Mouse (Mus musculus) hindbrain, postnatal 0 days (tissue): Measurements from ENCODE around the gene Plac1. TPM values are rescaled to one million over a fixed set of nuclear protein-coding genes. Genes with fewer than 3 reads are reported as not detected.

Source experiments
- ATAC-seq: fragments of 200-750 bp; cut with Nextera tagmentation; 2 replicates; pipeline ENCODE4 v1.8.0; 2017; ENCODE audit warnings: mild to moderate bottlenecking, moderate TSS enrichment, moderate library complexity
- DNase-seq: peaks from one replicate; pipeline ENCODE4 v3.0.0-alpha.2; 2015; ENCODE audit warnings: low spot score
- H3K27ac ChIP-seq: fragments of 300-500 bp; sonication (generic); 2 replicates; pipeline ENCODE4 v1.5.1; 2014; ENCODE audit warnings: mild to moderate bottlenecking
- H3K27me3 ChIP-seq: fragments of 300-500 bp; sonication (generic); 2 replicates; pipeline ENCODE4 v1.6.1; 2014; ENCODE audit warnings: low read length, mixed read lengths; ENCODE audit not compliant: insufficient read depth
- H3K36me3 ChIP-seq: fragments of 300-500 bp; sonication (generic); 2 replicates; pipeline ENCODE4 v1.6.1; 2014; ENCODE audit warnings: low read length, mixed read lengths; ENCODE audit not compliant: insufficient read depth
- H3K4me1 ChIP-seq: fragments of 300-500 bp; sonication (generic); 2 replicates; pipeline ENCODE4 v1.6.1; 2014; ENCODE audit warnings: antibody characterized with exemption, low read length, mixed read lengths; ENCODE audit not compliant: insufficient read depth
- H3K4me2 ChIP-seq: fragments of 300-500 bp; sonication (generic); 2 replicates; pipeline ENCODE4 v1.6.1; 2014; ENCODE audit warnings: low read depth, mild to moderate bottlenecking, low read length, moderate library complexity, mixed read lengths
- H3K4me3 ChIP-seq: fragments of 300-500 bp; sonication (generic); 2 replicates; pipeline ENCODE4 v1.5.1; 2014; ENCODE audit warnings: low read length
- H3K9ac ChIP-seq: fragments of 300-500 bp; sonication (generic); replicated peaks from 2 replicates; pipeline ENCODE4 v1.6.1; 2014; ENCODE audit warnings: mild to moderate bottlenecking, low read length, moderate library complexity, mixed read lengths
- H3K9me3 ChIP-seq: fragments of 300-500 bp; sonication (generic); 2 replicates; pipeline ENCODE4 v1.6.1; 2016; ENCODE audit warnings: low read length, mixed read lengths
- CTCF ChIP-seq: IDR thresholded peaks from 2 replicates; pipeline ENCODE4 v1.5.1; 2016; ENCODE audit warnings: antibody characterized with exemption, control low read depth, low read depth
- WGBS: fragments of 180-500 bp; shearing (Covaris S2); extraction: QIAGEN DNeasy Blood & Tissue Kit; methylation state at CpG from one replicate; pipeline ENCODE4 v1.1.7; 2014; 5-methylcytosine and 5-hydroxymethylcytosine counted together
- polyA plus RNA-seq: library from polyadenylated mRNA; unstranded; fragments of >200 nt; fragmentation: Nextera tagmentation; extraction: Ambion mirVana; gene quantifications from 2 replicates; pipeline ENCODE4 v1.2.1, GENCODE M21; 2015
- total RNA-seq: library from RNA; depleted of rRNA; stranded (reverse); fragments of >200 nt; gene quantifications from 2 replicates; pipeline ENCODE4 v1.2.3, GENCODE M21; 2014

Gene Plac1
- total and polyA plus RNA-seq, 2 experiments from 2014 or later, result not detected

DNA sequence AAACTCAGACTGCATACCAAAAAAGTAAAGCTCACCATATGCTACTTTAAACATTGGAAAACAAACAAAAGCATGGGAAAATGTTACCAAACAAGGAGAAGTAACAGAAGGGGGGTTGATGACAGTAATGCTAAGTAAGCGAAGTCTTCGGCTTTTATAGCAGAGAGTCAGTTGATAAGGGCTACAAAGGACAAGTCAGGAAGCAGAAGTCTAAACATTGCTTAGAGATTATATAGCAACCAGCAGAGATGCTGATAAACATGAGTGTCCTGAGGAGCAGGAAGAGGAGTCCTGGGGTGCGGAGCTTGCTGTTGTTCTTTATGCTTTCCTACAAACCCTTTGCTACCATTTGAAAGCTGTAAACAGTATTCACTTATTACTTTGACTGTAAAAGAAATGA lies 140.6 kb downstream of the Plac1 start:
- Histone ChIP-seq H3K27ac (no peak overlapping the region), H3K9me3 (no peaks in the 10 kb centered on the region), H3K36me3 (no peaks in the 10 kb centered on the region), H3K4me2 (no peak overlapping the region), H3K9ac (no peak overlapping the region), H3K4me3 (no peak overlapping the region), H3K27me3 (no peaks in the 10 kb centered on the region), H3K4me1 (no peaks in the 10 kb centered on the region)
- 82% methylated on average over 3 of the region's 3 CpGs for WGBS
- TF ChIP-seq CTCF, result no peak
- DNase-seq, result no peak
- ATAC-seq, result no peak

DNA sequence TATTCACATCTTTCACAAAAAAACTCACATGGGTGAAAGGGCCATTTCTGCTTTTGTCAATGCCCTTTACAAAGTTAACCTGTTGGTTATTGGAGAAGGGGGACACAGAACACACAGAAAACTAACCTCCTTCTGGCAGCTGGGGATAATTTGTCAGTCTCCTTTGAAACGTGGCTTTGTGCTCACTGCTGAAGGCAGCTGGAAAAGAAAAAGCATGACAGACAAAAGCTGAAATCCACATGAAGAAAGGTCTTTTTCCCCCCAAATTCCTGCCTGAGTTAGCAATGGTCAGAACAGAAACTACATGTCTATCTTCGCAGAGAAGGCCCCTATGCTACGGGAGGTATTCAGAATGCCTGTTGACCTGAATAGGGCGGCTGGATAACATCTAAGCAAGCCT lies 141.6 kb downstream of the Plac1 start:
- no peak for ATAC-seq
- Histone ChIP-seq H3K9ac (no peak overlapping the region), H3K9me3 (no peaks in the 10 kb centered on the region), H3K4me1 (no peaks in the 10 kb centered on the region), H3K36me3 (no peaks in the 10 kb centered on the region), H3K4me3 (no peak overlapping the region), H3K4me2 (no peak overlapping the region), H3K27me3 (no peaks in the 10 kb centered on the region), H3K27ac (no peak overlapping the region)
- DNase-seq, result no peak
- no peak for TF ChIP-seq CTCF
- 63% methylated on average over 4 of the region's 4 CpGs for WGBS

DNA sequence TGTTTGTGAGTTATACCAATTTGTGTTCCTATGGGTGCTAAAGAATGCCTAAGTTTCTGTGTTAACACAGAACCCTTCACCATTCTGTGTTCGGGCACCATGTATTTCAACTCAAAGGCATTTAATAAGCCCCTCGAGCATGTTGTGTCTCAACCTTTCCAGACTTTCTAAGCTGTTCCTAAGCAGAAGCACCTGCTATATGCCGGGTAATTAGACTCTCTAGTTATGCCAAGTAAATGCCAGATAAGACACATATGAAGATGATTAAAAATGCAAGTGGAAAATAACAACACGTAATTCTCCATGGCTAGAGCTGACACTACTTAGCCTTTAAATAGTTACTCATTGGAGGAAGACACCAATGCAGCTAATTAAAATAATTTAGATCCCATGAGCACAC lies 142.1 kb downstream of the Plac1 start:
- Histone ChIP-seq H3K4me2 (no peak overlapping the region), H3K36me3 (no peaks in the 10 kb centered on the region), H3K9me3 (no peaks in the 10 kb centered on the region), H3K4me1 (no peaks in the 10 kb centered on the region), H3K9ac (no peak overlapping the region), H3K27ac (no peak overlapping the region), H3K27me3 (no peaks in the 10 kb centered on the region), H3K4me3 (no peak overlapping the region)
- 55% methylated on average over 4 of the region's 4 CpGs for WGBS
- ATAC-seq (no peak), DNase-seq (no peak)
- no peak for TF ChIP-seq CTCF

DNA sequence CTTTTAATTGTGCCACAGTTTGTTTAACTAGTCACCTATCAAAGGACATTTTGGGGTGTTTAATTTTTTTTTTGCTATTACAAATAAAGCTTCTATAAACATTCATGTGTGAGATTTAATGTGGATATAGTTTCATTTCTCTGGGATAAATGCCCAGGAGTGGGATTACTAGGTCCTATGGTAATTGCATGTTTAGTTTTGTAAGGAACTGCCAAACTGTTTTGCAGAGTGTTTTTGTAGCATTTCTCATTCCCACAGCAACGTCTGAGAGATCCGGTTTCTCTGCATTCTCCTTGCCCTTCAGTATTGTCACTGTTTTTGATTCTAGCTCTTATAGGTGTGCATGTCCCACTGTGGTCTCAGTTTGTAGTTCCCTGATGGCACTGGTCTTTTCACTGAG lies 146.5 kb downstream of the Plac1 start:
- DNase-seq, result no peak
- 62% methylated on average over 2 of the region's 2 CpGs for WGBS
- Histone ChIP-seq H3K4me3 (no peak overlapping the region), H3K9ac (no peak overlapping the region), H3K4me2 (no peak overlapping the region), H3K27me3 (no peaks in the 10 kb centered on the region), H3K4me1 (no peaks in the 10 kb centered on the region), H3K27ac (no peak overlapping the region), H3K9me3 (no peaks in the 10 kb centered on the region), H3K36me3 (no peaks in the 10 kb centered on the region)
- no peak for ATAC-seq
- TF ChIP-seq CTCF, result no peak

DNA sequence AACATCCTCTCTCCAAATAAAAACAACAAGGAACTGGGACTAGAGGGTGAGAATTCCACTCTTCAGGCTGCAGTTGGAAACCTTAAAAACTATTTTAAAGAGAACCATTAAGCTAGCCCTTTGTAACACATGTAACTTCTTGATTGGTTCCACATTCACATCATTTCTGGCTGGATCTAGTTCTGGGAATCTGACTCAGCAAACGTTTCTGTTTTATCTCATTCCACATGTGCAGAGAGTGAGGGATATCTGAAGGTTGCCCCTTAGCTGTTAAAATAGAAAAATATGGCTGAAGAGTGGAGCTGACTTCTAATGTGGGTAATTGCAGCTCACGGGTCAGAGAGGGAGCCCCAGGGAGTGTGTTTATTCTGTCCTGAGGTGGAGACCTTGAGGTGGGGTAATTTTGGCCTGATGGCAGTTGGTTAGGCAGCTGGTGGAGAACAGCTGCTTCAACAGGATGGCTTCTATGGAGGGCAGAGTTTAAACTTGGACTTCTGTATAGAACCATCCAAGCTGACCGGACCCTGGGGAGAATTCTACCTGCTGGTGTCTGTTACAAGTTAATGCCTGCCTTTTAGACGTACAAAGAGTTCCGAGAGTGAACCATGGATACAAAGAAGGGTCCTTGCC lies 151.1 kb downstream of the Plac1 start:
- H3K4me2 ChIP-seq, result no peak overlapping the region
- H3K9me3 ChIP-seq, result no peaks in the 10 kb centered on the region
- no peak overlapping the region for H3K27ac ChIP-seq
- ATAC-seq (no peak), DNase-seq (no peak)
- no peaks in the 10 kb centered on the region for H3K4me1 ChIP-seq
- no peak for TF ChIP-seq CTCF
- 69% methylated on average over 5 of the region's 5 CpGs for WGBS
- no peak overlapping the region for H3K4me3 ChIP-seq
- no peaks in the 10 kb centered on the region for H3K36me3 ChIP-seq
- no peak overlapping the region for H3K9ac ChIP-seq
- no peaks in the 10 kb centered on the region for H3K27me3 ChIP-seq

DNA sequence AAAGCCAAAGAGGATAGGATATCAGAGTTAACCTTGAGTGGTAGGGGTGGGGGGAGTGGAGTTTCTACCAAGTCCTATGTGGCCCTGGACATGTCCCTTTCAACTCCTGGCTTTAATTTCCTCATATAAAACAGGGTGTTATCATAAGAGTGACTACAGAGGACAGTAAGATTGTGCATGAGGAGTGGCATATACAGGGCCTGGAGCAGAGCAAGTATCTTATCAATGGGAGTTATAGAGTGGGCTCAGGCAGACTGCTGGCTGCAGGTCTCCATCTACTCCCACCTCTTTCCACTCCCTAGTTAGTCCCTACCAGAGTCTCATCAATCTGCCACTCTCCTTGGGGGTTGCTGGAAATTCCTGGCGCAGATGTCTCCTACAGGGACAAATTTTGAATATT lies 152.7 kb downstream of the Plac1 start:
- H3K27ac ChIP-seq, result no peak overlapping the region
- H3K27me3 ChIP-seq, result no peaks in the 10 kb centered on the region
- H3K36me3 ChIP-seq, result no peaks in the 10 kb centered on the region
- TF ChIP-seq CTCF, result no peak
- 83% methylated on average over 1 of the region's 1 CpGs for WGBS
- DNase-seq, result no peak
- H3K4me3 ChIP-seq, result no peak overlapping the region
- H3K4me1 ChIP-seq, result no peaks in the 10 kb centered on the region
- H3K4me2 ChIP-seq, result no peak overlapping the region
- no peak for ATAC-seq
- H3K9ac ChIP-seq, result no peak overlapping the region
- H3K9me3 ChIP-seq, result no peaks in the 10 kb centered on the region

DNA sequence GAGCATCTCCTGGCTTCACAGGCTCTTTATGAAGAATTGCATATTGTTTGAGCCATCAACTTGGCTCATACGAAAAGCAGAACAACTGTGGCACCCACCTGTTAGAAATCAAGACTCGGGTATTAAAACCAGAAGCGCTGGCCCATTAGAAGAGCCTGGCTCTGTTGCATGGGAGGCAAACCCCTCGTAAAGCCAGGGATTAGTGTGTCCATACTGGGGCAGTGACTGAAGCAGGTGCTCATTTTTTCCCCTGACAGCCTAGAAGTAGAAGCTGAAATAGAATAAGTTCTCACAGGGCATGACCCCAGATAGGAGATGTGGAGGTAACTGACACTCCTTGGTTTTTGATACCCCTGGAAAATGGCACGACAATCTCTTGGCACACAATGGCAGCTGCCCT lies 154.4 kb downstream of the Plac1 start:
- Histone ChIP-seq H3K9me3 (no peaks in the 10 kb centered on the region), H3K27ac (no peak overlapping the region), H3K36me3 (no peaks in the 10 kb centered on the region), H3K4me1 (no peaks in the 10 kb centered on the region), H3K4me3 (no peak overlapping the region), H3K27me3 (no peaks in the 10 kb centered on the region), H3K4me2 (no peak overlapping the region), H3K9ac (no peak overlapping the region)
- TF ChIP-seq CTCF, result no peak
- 79% methylated on average over 5 of the region's 5 CpGs for WGBS
- ATAC-seq (no peak), DNase-seq (no peak)
